Mouse (Mus musculus) right cerebral cortex, postnatal 14 days (tissue): Measurements from ENCODE around the gene Krtap3-2.
A peak's percentile ranks its signal among the peaks of the same experiment; 100 is the strongest.
"Not testable (repeated sequence)": the region's sequence is repeated elsewhere in the genome, so short reads cannot be mapped to it uniquely, and the experiment has no call there.

Experiments used
- DNase-seq: peaks from one replicate; pipeline ENCODE4 v3.0.0; 2022

Gene Krtap3-2

GRCm38 (mm10) chr11:99556753-99557152 is at the start of gene Krtap3-2:
Gene Krtap3-2 (minus strand): TSS chr11:99556853.
- DNase-seq: no peak

DNA sequence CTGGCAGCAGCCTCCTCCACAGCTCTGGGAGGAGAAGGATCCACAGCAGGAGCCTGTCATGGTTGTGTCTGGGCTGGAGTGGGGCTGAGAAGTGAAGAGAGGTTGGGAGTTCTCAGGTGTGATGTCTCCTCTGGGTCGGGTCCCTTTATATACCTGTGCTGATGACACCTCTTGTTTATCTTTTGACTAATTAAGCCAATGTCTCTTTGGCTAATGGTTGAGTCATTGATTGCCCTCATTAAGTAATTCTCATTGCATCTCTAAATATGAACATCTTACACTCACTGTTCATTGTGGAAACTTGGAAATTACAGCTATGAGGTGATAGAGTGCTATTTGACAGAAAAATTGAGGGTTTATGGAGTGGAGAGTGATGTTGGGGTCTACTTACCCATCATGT is 46.6 kb upstream of the Krtap3-2 start, which contains the start of gene Gm11938:
TSS of gene Gm11938 (minus strand) at position 101 of the 400 bp plus-strand sequence.
- not testable (repeated sequence) for DNase-seq

DNA sequence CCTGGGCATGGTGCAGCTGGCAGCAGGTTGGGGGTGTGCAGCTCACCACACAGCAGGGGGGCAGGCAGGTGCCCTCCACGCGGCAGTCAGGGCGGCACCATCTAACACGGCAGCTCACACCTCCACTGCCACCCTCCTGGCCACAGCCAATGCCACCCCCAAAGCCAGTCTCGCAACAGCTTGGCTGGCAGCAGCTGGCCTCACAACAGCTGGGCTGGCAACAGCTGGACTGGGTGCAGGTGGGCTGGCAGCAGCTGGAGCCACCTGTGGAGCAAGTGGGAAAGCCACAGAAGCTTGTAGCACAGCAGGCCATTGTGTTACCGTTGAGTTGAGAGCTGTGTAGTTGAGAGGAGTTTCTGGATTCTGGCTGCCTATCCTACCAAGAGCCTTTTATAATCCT is 41.1 kb upstream of the Krtap3-2 start, which contains the start of gene Krtap9-3:
TSS of gene Krtap9-3 (minus strand) at position 364 of the 400 bp plus-strand sequence.
- not testable (repeated sequence) for DNase-seq

DNA sequence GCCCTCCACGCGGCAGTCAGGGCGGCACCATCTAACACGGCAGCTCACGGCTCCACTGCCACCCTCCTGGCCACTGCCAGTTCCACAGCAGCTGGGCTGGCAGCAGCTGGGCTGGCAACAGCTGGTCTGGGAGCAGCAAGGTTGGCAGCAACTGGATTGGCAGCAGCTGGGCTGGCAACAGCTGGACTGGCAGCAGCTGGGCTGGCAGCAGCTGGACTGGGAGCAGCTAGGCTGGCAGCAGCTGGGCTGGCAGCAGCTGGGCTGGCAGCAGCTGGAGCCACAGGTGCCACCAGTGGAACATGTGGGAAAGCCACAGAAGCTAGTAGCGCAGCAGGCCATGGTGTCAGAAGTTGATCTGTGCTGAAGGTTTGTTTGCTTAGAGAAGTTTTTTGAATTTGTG is 34.3 kb upstream of the Krtap3-2 start, which contains the start of gene Krtap1-3:
TSS of gene Krtap1-3 (minus strand) at position 359 of the 400 bp plus-strand sequence.
- DNase-seq: no peak

GRCm38 (mm10) chr11:99585096-99585495 is 28.4 kb upstream of the Krtap3-2 start:
- DNase-seq: peak; percentile 21

- DNase-seq: no peak
Measured at GRCm38 (mm10) chr11:99583245-99583704, 26.6 kb upstream of the Krtap3-2 start, which contains the start of gene Krtap1-4. Gene Krtap1-4 (minus strand): TSS chr11:99583654.

- DNase-seq: no peak
Measured at GRCm38 (mm10) chr11:99581564-99581963, 24.9 kb upstream of the Krtap3-2 start.

DNA sequence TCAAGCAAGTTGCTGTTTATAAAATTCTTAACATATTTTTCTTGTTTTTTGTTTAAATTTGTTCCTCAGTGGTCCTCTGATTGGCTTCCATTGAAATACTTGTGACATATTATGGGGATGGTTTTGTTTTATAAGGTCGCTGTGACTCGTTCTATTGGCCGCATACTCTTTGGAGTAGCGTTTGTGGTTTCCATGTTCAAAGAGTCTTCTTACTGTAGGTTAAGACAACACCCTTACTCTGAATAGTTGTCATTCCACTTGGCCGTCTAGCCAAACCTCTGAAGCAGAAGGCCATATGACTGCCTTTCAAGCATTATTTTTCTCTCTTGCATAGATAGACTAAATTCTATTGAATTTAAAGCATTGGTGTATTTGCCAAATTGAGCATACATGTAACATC is 24.4 kb upstream of the Krtap3-2 start:
- no peak for DNase-seq

GRCm38 (mm10) chr11:99580636-99581035 is 24.0 kb upstream of the Krtap3-2 start, which contains the start of gene Krtap1-5:
Gene Krtap1-5 (minus strand): TSS chr11:99581016.
- DNase-seq: no peak

DNA sequence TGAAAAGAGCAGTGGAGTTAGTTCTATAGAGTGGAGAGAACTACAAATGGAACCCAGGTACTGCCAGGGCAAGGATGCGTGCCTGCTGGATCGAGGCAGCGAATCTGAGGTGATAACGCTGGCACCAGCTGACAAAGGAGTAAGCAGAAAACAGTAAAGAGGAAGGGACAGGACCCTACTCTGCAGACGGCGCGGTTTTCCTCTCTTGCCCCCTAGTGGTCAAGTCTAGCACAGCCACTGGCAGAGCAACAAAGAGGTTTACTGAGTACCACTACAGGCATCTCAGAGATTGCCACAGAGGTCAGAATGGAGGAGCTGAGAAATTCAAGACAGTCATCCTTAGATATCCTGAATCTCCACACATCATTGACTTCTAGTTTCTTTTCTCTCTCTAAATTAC is 17.5 kb upstream of the Krtap3-2 start:
- DNase-seq: peak; percentile 65

GRCm38 (mm10) chr11:99573164-99573563 is 16.5 kb upstream of the Krtap3-2 start:
- DNase-seq: no peak

DNA sequence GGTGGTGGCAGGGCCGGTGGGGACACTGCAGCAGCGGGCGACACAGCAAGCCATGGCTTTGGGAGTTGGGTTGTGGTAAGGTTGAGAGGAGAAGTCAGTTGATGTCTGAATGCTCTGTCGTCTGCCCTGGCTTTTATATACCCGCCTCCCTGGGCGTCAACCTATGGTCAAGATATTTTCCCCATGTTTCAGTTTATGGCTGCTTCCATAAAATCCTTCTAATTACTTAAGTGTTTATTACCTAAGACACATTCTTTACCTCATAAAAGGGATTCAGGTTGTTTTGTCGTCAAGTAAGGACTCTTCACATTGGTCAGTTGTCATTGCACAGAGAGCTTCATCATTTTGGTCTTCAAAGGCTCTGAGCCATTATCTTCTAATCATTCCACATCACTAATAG is 9.9 kb upstream of the Krtap3-2 start, which contains the start of gene Krtap3-1:
TSS of gene Krtap3-1 (minus strand) at position 101 of the 400 bp plus-strand sequence.
- no peak for DNase-seq

- no peak for DNase-seq
Measured at GRCm38 (mm10) chr11:99562580-99562979, 5.9 kb upstream of the Krtap3-2 start.

- DNase-seq: no peak
Measured at GRCm38 (mm10) chr11:99559366-99559765, 2.7 kb upstream of the Krtap3-2 start, which contains the start of gene Gm11939. Gene Gm11939 (minus strand): TSS chr11:99559466.

GRCm38 (mm10) chr11:99557976-99558745 is 1.5 kb upstream of the Krtap3-2 start:
- no peak for DNase-seq

GRCm38 (mm10) chr11:99556195-99556594 is 458 bp downstream of the Krtap3-2 start:
- DNase-seq: no peak

DNA sequence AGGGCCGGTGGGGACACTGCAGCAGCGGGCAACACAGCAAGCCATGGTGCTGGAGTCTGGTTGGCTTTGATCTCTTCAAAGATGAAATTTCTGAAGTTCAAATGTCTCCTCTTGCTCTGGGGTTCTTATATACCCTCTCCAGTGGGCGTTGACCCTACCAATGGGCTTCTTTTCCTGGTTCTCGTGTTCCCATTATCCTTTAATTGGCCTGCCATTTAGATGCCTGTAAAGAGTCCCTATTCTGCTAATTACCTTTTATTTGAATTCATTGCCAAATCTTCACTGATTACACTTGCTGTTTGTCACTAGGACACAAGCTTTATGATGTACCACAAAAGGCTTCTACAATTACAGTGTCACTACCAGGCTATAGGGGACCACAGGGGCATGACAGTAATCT is 5.9 kb downstream of the Krtap3-2 start, which contains the start of gene Krtap3-3:
TSS of gene Krtap3-3 (minus strand) at position 101 of the 400 bp plus-strand sequence.
- DNase-seq: no peak

DNA sequence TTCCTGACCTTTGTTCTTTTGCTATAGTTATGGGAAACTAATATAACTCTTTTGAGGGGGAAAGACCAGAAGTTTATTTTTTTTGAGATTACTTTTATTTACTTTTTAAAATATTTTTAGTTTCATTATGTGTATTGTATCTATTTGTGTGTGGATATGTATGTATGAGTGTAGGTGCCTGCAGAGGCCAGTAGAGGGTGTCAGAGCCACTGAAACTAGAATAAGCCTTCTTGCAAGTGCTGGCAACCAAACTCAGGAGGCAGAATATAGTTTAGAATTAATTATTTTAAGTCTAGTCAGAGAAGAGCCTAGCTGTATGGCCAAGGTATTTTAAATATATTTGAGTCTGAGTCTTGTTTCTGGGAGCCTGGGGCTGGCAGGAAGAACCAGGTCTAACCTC is 8.8 kb downstream of the Krtap3-2 start:
- no peak for DNase-seq

DNA sequence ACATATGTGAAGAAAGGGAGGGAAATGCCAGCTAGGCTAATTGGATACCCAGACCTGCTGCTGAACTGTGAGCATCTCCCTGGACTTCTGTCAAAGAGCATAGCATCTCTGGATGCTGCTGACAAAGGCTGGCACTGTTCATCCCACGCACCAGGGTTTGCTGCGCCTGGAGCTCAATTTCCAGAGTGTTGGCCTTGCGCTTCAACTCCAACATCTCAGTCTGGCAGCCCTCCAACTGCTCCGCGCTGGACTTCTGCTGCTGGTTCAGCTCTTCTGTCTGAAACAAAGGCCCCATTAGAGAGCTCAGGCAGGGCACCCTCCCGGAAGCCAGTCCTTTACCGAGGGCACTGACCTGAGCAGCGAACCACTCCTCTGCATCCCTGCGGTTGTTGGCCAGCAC is 16.9 kb downstream of the Krtap3-2 start:
- DNase-seq: peak; percentile 28

DNA sequence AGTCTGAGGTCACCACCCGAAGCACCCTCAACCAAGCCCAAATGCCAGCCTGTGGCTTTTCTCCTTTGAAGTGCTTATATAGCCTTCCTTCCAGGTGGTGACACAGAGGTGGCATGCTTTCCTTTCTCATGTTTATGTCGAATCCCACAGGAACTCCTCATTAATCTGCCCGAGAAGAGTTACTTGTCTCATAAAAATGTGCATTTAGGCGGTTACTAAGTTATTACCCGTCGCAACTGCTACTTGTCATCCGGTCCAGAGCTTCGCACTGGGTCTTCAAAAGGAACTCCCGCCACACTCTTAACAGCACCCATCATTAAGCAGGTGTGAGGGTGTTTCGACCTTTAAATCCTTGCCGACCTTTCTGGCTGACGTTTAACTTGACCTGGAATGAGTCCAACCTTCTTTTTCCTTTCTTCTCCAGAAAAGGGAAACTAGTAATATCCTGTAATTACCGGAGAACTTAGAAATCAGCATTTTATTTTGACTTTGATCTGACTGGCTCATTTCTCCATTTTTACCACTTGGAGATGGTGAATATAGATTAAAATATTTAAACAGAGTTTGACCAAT is 35.3 kb downstream of the Krtap3-2 start, which contains the start of gene Krt39:
TSS of gene Krt39 (minus strand) at position 51 of the 573 bp plus-strand sequence.
- DNase-seq: no peak

GRCm38 (mm10) chr11:99514098-99514497 is 42.6 kb downstream of the Krtap3-2 start:
- DNase-seq: no peak
